Mouse (Mus musculus) cerebellum, adult 9-11 months (tissue): ENCODE measurements around the gene Adgre1.

Experiments
- DNase-seq: peaks from one replicate; pipeline ENCODE4 v3.0.0; 2022

Adgre1 gene

DNA sequence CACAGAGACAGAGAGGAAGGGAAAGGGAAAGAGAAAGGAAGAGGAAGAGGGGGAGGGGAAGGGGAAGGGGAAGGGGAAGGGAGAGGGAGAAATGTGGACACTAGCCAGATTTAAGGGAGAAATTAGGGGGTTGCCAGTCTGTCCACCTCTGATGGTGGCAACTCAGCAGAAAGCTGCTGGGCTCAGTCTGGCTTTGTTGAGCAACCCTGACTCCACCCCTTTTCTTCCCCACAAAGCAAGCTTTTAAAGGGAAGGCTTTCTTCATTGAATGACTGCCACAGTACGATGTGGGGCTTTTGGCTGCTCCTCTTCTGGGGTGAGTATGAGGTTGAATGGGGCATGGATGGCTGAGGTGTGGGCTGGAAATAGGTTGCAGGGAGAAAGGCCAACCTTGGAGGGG is at the start of gene Adgre1:
TSS of gene Adgre1 (plus strand) at position 251 of the 400 bp plus-strand sequence.
- no peak for DNase-seq

- DNase-seq, result no peak
Observed at GRCm38 (mm10) chr17:57311801-57312200, 46.7 kb upstream of the Adgre1 start.

DNA sequence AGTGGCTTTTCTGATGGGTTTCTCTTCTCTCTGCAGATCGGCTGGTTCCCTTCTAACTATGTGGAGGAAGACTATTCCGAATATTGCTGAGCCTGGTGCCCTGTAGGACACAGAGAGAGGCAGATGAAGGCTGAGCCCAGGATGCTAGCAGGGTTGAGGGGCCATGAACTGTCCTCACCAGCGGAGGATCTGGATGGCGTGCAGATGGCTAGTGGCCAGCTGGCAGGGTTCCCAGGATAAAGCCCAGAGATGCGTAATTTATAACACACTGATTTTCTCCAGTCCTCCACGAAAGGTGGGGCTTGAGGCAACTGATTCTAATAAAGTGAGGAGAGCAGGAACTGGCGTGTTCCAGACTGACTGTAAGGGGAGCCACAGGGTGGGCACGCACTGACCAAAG is 30.9 kb upstream of the Adgre1 start:
- DNase-seq, result no peak

- DNase-seq, result no peak
Observed at GRCm38 (mm10) chr17:57328944-57329343, 29.5 kb upstream of the Adgre1 start.

GRCm38 (mm10) chr17:57330993-57331392 is 27.5 kb upstream of the Adgre1 start:
- DNase-seq, result no peak

DNA sequence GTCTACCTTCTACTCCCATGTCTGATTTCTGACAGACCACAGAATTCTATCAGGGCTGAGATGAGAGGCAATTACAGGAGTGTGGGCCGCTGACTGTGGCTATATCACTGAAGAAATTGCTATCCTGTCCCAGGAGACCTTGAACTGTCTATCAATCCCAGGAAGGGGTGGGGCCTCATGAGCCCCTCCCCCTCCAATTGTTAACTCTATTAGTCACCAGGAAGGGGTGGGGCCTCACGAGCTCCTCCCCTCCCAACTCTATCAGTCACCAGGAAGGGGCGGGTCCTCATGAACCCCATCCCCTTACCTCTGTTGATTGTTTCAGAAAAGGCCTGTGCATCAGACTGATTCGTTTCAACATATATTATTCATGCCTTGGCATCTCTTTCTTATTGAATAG is 26.2 kb upstream of the Adgre1 start:
- no peak for DNase-seq

- DNase-seq, result peak; percentile 16
Observed at GRCm38 (mm10) chr17:57334001-57334760, 24.3 kb upstream of the Adgre1 start.

- DNase-seq, result peak; percentile 74
Observed at GRCm38 (mm10) chr17:57334761-57335150, 23.7 kb upstream of the Adgre1 start.

GRCm38 (mm10) chr17:57335194-57335593 is 23.3 kb upstream of the Adgre1 start:
- peak; percentile 17 for DNase-seq

GRCm38 (mm10) chr17:57335673-57336303 is 22.7 kb upstream of the Adgre1 start:
- DNase-seq, result peak; percentile 73

DNA sequence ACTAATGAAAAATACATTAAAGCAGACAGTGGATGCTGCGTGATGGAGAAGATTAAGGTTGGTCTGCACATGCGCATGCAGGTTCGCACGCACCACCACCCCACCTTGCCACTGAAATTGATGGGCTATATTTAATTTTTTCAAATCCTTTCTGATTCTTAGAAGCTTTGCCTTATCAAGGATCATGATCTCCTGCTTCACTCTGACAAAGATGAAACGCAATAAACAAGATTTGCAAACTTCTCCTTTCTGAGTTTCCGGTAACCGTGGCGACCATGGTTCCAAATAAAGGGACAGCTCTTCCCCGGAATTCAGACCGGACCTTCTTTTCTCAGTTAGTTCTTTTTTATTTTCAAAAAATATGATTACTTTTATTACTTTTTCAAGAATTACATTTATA is 20.5 kb upstream of the Adgre1 start:
- DNase-seq, result no peak

GRCm38 (mm10) chr17:57339298-57339697 is 19.2 kb upstream of the Adgre1 start:
- DNase-seq, result no peak

- no peak for DNase-seq
Observed at GRCm38 (mm10) chr17:57341568-57341967, 16.9 kb upstream of the Adgre1 start.

DNA sequence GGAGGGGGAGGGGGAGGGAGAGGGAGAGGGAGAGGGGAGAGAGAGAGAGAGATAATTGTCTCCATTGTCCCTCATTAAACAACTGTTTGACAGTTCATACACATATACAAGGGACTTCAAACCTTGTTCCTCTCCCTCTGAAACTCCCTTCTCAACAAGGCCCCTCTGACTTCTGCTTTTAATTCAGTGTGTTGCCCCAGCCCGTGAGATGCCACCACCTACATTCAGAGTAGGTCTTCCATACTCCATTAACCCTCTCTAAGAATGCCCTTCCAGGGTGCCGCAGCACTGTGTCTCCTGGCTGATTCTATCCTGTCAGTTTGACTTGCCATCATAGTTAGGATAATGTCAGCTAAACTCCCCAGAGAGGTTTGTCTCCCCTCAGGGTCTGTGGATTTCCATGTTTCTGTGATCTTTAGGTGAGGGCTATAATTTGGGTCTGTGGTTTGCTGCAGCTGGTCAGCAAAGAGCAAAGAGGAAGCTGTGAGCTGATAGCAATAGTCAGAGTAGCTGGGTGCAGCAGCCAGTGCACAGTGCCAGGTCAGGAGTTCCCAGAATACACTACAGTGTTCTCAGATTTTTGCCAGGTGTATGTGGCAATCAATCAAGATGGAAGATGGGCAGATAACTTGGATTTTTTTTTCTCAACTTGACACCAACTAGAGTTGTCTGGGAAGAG is 14.3 kb upstream of the Adgre1 start:
- no peak for DNase-seq

DNA sequence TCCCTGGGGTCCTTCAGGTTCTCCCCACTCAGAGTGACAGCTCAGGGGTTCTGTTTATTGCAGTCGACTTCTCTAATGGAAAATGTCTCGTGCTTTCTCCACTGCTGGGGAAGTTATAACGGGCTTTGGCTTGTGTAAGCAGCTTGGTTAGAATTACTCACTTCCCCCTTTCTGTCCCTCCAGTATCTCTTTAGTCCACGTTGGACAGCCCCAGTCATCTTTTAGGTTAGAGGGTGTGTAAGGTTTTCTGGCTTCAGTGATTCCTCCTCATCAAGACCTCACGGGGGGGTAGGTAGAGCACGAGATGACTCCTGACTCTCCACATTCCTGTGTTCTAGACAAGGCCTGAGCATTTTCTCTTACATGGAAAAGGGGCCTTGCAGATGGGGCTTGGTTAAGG is 11.5 kb upstream of the Adgre1 start:
- no peak for DNase-seq

DNA sequence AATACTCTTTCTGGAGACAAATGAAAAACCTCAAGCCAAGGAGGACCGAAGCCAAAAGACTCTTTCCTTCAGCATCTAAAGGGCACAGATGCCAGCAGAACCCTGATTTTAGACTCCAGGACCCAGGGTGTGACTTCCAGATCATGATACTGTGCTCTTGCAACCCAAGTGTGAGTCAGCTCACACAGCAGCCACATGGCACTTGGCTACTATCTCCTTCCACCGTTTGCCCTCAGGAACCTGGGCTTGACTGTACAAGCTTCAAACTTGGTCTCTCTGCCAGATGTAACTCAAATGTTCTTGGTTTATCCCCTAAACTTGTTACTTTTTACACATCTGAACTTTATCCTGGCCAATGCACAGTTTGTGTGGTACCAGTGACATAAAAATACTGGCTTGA is 10.7 kb upstream of the Adgre1 start:
- no peak for DNase-seq

DNA sequence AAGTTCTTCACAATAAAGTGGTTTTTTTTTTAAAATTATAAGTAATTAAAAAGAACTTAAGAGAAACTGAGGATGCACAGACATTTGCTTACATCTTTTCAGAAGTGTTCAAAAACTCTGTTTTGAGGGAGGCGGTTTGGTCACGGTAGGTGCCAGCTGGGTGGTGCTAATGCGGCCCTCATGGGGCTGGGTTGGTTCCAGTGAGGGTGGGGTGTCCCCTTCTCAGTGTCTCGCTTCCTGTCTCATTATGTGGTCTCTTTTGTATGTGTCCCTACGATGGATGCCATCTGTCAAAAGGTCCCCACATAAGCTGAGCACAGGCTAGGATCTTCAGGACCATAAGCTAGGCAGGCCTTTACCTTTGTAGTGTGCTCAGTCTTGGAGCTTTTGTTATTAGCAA is 9.4 kb upstream of the Adgre1 start:
- no peak for DNase-seq

DNA sequence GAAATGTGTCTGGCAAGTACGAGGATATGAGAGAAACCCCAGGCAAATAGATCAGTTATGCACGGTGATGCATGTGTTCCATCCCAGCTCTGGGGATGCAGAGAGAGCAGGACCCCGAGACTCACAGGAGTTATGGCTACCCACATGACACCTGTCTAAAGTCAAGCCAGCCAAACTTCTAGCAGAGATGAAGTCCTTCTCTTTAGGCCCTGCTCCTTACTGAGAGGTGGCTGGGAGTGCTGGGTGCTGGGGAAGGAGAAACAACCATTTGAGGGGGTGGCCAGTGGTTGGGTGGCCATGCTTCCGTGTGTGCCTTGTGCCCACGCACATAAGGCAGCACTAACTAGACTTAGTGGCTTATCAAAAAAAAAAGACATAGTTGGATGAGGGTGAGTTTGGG is 8.3 kb upstream of the Adgre1 start:
- DNase-seq, result no peak

DNA sequence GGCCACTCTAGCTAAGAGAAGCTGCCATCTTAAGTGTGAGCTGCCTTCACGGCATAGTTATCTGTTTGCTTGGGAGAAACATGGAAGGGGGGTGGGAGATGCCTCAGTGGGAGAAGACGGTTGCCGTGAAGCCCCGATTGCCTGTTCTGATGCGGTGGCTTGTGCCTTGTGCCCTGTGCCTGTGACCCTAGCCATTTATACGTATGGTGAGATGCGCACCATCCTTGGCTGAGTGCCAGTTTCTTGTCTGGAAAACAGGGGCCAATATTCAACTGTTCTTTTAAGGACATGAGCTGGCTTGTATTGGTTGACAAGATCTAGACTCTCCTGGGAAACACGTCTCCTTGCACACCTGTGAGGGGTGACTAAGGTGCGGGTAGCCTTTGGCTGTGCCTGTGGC is 7.4 kb upstream of the Adgre1 start:
- no peak for DNase-seq

DNA sequence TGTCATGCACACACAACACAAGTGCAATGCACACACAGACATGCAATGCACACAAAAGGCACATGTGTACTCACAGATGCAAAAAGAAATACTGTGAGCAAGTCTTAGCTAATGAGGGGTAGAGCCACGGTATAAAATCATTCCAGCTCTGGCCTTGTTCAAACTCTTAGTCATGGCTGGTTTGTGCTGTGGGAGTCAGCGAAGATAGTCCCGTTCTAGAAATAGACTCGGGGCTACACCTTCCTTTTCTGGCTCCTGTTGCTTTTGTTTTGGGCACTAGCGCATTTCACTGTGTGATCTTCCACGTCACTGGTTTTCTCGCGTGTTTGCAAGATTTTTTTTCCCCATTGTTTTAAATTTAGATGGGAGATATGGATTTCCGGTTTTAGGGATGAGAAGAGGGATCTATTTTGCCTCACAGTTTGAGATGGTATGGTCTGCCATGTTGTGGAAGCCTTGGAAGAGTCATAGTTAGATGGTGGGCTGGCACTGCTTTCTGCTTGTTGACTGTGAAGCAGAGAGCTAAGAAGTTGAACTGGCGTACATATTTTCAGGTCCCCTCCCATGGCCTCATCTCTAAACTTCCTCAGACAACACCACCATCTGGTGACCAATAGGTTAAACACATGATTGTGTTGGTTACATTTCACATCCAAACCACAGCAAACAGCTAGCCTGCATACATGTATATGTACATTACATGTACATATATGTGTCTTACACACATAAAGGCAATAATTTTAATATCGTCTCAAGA is 1.2 kb downstream of the Adgre1 start:
- no peak for DNase-seq
